Mouse (Mus musculus): ENCODE measurements at regions not wholly inside any gene's neighbourhood (a gene's known extent, or its start where the extent isn't known, plus 50 kb on each side); places are given as distances from the start of the nearest gene placed in this dataset.

- TF ChIP-seq POLR2A (IDR thresholded peaks at IDR 0.05; ENCODE audit: insufficient read length, low read depth), result no peak
- no peak for TF ChIP-seq POLR2AphosphoS2 (IDR thresholded peaks at IDR 0.05; ENCODE audit: insufficient read length, low read depth)
- no peak for TF ChIP-seq SRF (IDR thresholded peaks at IDR 0.05; ENCODE audit: control insufficient read depth, insufficient read length, low read depth)
- TF ChIP-seq E2F4 (IDR thresholded peaks at IDR 0.05; ENCODE audit: insufficient read depth), result no peak
- TF ChIP-seq CEBPB (IDR thresholded peaks at IDR 0.05; ENCODE audit: insufficient read depth, poor library complexity, severe bottlenecking), result no peak
These were observed 198.1 kb downstream of the Pmp22 start for GRCm38 (mm10) chr11:63326864-63327263.

Measured in myocyte (in vitro differentiated cells).